Mouse (Mus musculus) erythroblast, embryonic 14.5 days (primary cell): ENCODE data around the gene Fxn.

ENCODE experiments used
- GATA1 ChIP-seq: IDR thresholded peaks from 2 replicates; pipeline ENCODE4 v1.6.1; 2012; ENCODE audit warnings: low read length, inconsistent platforms, mixed read lengths
- TAL1 ChIP-seq: IDR thresholded peaks from 3 replicates; pipeline ENCODE4 v1.6.1; 2012; ENCODE audit warnings: low read length, inconsistent platforms, mixed read lengths

- TF ChIP-seq GATA1 (no peak), TAL1 (no peak)
Observed at GRCm38 (mm10) chr19:24327921-24328320, 47.5 kb upstream of the Fxn start.
